Mouse (Mus musculus) adrenal gland, postnatal 14 days (tissue): ENCODE results near the gene Tmem63a. TPM values are rescaled to one million over a fixed set of nuclear protein-coding genes. Genes with fewer than 3 reads are reported as not detected.

ENCODE experiments used
- DNase-seq: peaks from one replicate; pipeline ENCODE4 v3.0.0; 2021; ENCODE audit warnings: mixed read lengths
- long read RNA-seq, 2 experiments: library from polyadenylated mRNA; stranded (forward); transcript quantifications; one replicate each; pipeline ENCODE4 v2.0.0; 2021
- total RNA-seq: library from RNA; stranded (reverse); gene quantifications from 2 replicates; pipeline ENCODE4 v1.2.3, GENCODE M21; 2021

Tmem63a gene
- 44.4 and 56.2 TPM in 2 replicates for total RNA-seq
- long read RNA-seq, experiment 1, transcript Tmem63a-201 (23 exons, 3,306 nt), result major isoform, 32 of 54 reads
- long read RNA-seq, experiment 1, partial matches to known transcripts, result 9 of 54 reads
- long read RNA-seq, experiment 1, other reads (novel, unspliced or antisense), result 13 of 54 reads
- long read RNA-seq, experiment 2, transcript Tmem63a-201 (23 exons, 3,306 nt), result major isoform, 10 of 28 reads
- long read RNA-seq, experiment 2, partial matches to known transcripts, result 10 of 28 reads
- long read RNA-seq, experiment 2, other reads (novel, unspliced or antisense), result 8 of 28 reads

DNA sequence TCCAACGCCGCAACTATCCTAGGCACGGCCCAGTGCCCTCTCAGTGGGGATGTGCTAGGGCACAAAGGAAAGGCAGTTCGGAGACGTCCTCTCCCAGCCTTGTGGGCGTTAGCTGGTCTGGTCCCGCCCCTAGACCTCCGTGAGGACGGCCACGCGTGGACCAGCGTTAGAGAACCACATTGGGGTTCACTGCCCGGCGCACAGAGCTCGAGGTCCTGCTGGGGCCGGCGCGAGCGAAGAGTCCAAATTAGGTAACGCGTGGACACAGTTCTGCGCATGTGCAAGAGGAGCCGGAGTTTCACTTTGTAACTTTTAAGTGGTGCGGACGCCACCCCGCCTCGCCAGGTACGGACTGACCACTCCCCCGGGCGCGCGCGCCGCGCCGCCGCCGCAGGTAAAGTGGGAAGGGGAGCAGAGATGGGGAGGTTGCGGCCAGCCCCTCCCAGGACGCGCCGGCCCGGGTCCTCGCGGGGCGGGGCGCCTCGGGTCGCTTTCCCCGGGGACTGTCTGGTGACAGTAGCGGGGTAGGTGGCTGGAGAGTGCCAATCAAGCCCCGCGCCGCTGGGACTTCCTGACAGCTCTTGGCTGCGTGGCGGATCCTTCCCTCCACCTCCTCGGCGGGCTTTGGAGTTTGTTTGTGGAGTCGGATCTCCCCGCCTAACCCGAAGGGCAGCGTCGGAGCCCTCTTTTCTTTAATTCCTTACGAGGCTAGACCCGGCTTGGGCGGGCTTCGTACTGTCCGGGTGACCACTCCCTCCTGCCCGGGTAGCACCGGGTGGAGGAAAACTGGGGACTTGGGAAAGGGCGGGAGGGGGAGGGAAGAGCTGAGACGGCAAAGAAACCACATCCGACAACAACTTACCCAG is at the start of gene Tmem63a:
Gene Tmem63a (plus strand): TSS at position 179 of the 866 bp plus-strand sequence.
- peak; percentile 87 for DNase-seq

DNA sequence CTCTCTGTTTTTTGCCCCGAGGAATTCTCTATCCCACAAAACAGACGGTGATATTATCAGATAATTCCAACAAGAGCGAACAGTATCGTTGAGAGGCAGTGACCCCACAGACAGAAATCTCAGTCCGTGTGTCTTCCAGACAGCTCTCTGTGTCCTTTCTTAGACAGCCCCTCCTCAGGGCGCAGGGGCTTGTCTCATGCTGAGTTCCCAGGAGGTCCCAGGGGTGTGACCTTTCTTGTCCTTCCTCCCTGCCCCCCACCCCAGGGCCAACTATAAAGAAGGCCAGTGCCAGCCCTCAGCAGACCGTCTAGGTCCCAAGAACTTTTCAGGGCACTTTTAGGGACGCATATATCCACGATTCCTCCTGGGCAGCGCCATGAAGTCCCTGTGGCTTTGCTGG is 49.3 kb upstream of the Tmem63a start, which contains the start of gene Lefty2:
Gene Lefty2 (plus strand): TSS at position 301 of the 400 bp plus-strand sequence.
- no peak for DNase-seq

DNA sequence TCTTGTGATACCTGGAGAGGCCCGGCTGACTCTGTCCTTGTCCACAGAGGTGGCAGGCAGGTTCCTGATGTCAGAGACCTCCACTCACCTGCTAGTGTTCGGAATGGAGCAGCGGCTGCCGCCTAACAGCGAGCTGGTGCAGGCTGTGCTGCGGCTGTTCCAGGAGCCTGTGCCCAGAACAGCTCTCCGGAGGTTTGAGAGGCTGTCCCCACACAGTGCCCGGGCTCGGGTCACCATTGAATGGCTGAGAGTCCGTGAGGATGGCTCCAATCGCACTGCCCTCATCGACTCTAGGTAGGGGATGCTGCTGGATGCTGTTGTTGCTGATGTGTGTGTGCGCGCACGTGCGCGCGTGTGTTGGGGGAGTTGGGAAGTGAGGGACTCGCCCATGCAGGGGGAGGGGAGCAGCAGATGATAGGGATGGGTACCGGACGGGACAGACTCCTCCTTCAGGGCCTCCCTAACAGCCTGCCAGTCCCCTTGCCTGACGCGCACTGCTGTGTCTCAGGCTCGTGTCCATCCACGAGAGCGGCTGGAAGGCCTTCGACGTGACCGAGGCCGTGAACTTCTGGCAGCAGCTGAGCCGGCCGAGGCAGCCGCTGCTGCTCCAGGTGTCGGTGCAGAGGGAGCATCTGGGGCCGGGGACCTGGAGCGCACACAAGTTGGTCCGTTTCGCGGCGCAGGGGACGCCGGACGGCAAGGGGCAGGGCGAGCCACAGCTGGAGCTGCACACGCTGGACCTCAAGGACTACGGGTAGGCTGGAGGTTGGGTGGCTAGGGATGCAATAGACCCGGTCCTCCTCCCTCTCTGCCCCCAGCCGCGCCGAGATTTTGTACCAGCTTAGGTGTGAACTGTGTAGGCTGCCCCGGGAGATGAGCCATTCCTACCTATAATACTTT is 47.8 kb upstream of the Tmem63a start:
- peak; percentile 54 for DNase-seq

DNA sequence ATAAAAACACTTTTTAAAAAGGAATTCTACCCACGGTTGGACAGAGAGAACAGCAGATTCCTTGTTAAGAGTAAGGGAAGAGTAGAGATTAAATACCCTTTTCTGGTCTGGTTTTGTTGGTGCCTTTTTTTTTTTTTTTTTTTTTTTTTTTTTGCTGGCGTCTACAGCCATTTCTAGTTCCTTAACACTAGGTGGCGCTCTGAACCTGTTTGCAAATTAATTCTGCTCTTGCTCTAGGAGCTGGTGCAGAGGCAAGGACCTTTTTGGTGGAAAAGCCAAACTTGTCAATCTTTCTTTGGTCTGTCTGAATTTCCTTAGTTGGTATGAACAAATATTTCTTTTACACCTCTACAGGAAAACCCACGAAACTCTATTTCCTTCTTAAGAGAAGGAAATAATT is 41.0 kb upstream of the Tmem63a start:
- DNase-seq, result peak; percentile 63

DNA sequence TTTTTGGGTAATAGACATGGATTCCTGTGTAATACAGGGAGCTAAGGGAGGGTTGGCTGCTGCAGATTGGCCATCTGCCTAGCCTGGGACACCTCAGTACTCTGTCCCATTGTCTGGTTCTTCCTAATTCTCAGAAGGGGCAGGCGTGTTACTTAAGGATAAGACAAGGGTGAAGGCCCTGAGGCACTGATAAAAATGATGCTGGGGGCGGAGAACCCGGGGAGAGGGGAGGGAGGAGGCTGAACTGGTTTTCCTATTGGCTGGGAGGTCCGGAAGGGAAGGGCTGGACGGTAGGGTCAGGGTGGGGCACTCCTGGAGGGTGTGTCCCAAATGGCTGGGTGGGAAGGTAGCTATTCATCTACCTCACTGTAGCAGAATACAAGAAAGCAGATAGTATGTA is 39.2 kb upstream of the Tmem63a start:
- DNase-seq, result no peak

DNA sequence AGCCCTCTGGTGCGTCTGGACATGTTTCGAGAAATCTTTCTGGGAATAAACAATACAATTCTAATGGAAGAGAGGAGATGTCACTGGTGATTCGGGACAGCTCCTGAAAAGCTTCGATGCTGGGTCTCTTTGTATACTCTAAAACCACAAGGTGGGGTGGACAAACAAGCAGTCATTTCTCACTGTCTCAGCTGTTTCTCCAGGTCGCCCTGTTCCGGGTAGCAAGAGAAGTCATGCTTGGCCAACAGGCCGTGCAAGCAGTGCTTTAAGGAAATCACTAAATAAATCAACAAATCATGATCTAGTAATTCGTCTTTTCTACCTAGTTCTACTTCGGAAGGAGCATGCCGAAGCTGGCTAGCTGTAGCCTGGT is 38.5 kb upstream of the Tmem63a start:
- DNase-seq, result no peak

DNA sequence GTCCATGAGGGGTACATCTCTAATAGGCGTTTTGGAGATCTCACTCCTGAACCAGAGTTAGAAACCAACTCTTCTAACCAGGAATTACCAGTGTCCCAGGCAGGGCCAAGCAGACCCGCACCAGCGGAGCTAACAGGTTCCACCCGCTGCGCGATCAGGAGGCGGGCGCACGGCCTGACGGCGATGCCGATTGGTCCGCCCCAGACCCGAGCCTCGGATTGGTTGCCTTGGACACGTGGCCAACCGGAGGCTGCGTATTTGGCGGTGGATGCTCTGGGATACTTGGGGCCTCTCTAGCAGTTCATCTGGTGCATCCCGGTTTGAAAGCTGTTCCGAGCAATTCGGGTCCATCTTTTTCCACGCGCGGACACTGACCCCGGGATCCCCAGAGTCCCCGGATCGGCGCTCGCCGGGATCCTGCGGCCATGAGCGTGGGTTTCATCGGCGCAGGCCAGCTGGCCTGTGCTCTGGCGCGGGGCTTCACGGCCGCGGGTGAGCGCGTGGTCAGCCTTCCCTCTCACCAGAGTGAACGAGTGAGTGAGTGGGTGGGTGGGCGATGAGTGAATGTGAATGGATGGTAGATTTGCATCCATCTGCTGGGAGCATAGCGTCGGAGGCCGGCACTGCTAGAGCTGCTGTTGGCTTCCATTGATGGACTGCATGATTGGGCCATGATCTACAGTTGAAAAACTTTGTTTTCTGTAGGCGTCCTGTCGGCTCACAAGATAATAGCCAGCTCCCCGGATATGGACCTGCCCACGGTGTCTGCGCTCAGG is 37.9 kb upstream of the Tmem63a start, which contains the start of gene Pycr2:
Gene Pycr2 (plus strand): TSS at position 255 of the 776 bp plus-strand sequence.
- peak; percentile 96 for DNase-seq

DNA sequence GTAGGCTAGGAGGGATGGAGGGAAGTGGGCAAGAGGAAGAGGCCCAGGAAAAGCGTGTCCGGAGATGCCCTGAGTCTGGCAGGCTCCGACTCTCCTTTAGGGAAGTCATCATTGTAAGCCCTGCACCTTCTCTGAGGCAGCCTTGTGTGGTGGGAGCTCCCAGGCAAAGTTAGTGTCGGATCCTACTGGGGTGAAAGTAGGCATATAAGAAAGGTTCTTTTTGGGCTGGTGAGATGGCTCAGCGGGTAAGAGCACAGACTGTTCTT is 37.4 kb upstream of the Tmem63a start:
- DNase-seq, result no peak

DNA sequence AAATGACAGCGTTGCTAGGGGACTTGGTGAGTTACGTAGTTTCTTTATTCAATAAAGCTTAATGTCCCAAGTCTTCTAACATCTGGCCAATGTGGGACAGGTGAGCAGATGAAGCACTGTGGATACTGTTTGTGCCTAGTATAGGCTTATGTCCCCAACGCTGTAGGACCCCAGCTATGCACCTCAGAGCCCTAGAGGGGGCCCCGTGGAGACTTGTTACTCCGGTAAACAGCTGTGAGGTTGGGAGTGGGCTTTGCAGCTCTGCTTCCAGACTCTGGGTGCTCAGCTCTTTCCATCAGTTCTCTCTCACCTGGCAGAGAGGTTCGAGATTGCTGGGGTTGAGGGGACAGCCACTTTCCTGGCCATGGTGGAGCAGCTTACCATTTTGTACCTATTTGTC is 36.8 kb upstream of the Tmem63a start:
- no peak for DNase-seq

DNA sequence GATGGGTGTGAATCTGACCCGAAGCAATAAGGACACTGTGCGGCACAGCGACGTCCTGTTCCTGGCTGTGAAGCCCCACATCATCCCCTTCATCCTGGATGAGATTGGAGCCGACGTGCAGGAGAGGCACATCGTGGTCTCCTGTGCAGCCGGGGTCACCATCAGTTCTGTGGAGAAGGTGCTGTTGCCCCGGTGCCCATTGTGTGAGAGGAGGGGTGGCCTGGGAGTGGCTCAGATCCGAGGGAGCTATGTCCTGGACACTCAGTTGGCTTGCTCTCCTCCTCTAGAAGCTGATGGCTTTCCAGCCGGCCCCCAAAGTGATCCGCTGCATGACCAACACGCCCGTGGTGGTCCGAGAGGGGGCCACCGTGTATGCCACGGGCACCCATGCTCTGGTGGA is 36.3 kb upstream of the Tmem63a start:
- DNase-seq, result no peak

DNA sequence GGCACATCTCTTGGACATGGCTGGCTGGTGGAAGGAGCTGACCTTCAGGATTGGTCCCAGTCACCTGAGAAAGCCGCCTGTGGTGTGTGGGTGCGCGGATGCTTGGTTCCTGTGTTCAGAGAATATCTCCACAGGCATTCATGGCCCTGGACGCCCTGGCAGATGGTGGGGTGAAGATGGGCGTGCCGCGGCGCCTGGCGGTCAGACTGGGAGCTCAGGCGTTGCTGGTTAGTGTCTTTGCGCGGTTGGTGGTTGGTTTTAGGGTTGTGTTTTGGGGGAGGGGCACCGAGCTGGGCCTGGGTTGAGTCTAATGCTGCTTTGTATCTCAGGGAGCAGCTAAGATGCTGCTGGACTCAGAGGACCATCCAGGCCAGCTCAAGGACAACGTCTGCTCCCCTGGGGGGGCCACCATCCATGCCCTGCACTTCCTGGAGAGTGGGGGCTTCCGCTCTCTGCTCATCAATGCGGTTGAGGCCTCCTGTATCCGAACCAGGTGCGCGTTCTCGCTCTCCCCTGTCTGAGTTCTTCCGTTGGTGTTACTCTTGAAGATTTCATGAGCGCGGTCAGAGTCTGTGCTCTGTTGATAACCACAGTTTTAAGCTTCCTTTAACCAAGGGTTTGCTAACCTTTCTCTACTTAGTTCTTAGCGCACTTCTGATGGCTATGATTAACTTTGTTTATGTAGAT is 35.5 kb upstream of the Tmem63a start:
- DNase-seq, result no peak

DNA sequence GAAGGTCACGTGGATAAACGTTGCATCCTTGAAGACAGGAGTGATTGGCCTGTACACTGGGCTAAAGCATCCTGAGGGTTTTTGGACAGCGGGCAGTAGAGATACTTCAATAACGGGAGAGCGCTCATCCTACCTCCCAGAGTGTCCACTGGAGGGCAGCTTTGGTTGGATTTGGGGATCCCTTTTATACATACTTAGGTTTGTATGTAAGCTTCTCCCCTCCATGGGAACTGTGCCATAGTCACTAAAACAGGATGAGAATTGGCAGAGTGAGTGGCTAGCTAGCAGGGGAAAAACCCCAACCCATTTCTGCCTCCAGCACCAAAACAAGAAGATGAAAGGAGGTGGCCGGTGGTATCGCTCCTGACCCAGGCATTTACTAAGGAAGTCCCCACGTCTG is 31.0 kb upstream of the Tmem63a start:
- DNase-seq, result peak; percentile 34

DNA sequence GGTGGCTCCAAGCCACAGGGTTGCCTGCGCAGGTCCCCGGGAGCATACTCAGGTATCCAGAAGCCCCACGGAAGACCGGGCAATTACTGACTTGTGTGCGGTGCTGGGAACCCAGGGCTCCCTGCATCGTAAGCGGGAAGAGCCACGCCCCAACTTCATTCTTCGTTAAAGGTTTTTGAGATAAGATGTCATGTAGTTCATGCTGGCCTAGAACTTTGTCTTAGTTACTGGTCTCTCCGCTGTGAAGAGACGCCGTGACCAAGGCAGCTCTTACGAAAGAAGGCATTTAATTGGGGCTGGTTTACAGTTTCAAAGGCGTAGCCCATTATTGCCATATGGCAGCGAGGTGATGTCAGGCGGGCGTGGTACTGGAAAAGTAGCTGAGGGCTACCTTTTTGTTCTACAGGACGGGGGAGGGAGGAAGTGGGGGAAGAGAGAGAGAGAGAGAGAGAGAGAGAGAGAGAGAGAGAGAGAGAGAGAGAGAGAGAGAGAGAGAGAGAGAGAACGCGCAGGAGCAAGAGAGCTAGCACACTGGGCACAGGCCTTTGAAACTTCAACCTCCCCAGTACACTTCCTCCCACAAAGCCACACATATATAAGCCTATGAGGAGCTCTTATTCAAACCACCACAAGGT is 30.4 kb upstream of the Tmem63a start:
- DNase-seq, result no peak

DNA sequence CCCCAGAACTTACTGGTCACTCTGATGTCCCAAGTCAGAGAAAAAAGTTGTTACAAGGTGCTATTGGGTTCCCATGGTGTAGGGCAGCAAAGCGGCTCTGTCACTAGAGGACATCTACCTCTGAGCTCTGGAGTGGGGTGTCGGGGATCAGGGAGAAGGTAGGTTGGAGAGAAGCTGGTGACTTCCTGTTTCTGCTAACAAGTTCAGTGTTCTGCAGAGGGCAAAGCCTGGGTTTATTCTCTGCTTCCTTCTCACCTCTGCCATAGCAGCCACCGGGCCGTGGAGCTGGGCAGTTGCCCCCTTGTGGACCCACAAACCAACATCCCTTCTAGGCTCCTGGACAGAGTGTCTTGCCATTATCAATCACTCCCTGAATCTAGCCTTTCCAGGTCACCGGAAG is 29.4 kb upstream of the Tmem63a start:
- DNase-seq, result no peak

DNA sequence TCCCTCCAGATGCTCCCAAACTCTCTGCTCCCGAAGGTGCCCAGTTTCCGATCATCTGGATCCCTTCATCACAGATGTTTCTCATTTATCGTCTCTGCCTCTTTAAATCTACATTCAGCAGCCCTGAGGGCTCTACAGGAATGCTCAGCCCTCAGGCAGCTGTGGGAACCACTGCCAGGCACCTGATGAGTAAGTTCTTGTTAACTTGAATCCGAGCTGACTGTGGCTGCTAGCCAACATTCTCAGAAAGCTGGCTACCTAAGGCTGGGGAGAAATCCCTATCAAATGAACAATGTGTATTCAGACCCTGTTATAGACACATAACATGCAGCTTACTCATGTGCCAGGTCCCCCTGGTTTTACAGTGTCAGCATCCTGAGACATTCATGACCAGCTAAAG is 28.3 kb upstream of the Tmem63a start:
- DNase-seq, result no peak

DNA sequence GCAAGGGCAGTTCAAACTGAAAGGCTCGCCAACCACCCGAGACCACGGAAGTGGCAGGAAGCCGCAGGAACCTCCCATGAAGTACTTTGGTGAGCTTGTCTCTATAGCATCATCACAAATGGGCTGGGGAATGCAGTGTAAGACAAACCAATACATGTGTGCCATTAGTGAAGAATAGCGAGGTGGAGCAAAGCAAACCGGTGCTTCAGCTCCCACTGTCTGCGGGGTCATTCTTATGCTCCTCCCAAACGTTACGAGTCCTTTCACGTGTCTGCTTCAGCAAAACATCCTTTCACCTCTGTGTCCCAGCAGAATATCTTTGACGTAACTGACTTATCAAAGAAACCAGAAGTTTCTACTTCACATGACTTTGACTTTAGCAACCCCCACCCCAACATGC is 25.7 kb upstream of the Tmem63a start:
- DNase-seq, result no peak

DNA sequence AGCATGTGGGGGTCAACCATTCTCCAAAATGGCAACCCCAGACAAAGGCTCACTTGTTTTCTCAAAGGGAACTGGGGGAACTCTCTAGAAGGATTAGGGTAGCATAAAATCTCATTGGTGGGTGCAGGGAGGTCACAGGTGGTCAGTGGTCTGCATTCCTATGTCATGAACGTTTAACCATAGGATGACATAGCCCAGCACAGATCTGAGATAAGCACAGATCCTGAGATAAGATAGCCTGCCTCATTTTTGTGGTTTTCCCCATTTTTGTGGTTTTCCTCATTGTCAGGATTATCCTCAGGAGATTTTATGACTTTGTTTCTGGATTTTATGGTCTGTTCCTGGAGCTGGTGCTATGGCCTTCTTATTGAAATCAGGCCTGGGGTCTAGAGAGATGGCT is 25.1 kb upstream of the Tmem63a start:
- no peak for DNase-seq

DNA sequence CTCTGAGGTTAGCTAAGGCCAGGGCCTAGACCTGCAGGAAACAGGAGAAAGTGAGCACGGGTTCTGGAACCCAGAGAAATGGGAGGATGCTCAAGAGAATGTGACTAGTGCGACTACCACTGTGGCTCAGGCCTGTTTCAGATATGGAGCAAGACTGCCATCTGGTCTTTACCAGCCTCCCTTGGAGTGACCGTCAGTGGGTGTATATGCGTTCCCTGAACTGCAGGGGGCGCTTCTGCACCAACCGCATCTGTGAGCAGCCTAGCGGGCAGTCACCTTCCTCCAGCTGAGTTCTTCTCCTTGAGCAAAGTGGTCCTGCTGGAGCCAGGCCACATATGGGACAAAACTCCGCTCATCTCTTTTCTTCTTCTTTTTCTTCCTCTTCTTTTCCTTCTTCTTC is 22.5 kb upstream of the Tmem63a start:
- peak; percentile 72 for DNase-seq

DNA sequence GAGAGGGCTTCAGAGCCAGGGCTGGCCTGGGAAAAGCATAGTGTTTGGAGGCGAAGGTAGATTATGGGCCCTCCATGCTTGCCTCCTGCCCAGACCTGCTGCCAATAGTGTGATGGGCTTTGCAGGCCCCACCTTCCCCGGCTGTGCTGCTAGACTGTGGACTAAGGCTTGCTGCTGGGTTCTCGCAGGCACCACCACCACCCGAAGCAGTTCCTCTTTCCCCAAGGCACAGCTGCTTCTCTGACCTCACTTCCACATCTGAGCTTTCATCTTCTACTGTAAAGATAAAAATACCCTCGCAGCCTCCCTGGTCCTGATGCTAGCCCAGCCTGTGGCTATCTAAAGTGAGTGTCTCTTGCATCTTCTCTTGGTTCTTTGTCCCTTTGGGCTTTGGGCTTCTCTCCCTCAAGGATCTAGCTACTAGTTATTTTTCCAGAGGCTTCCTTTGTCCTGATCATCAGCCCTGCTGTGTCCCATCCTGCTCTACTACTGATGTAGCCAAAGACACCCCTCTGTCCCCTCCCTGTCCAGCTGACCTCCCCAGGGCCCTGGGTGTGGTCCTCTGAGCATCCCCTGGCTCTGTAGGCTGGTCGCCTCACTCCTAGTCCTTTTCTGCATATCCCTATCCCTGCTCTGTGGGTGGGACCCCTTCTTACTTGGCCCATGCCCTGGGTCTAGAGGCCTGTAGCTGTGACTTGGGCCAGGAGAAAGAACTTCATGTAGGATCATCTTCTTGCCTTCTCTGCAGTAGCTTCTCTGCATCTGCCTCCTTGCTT is 19.7 kb upstream of the Tmem63a start:
- DNase-seq, result no peak

DNA sequence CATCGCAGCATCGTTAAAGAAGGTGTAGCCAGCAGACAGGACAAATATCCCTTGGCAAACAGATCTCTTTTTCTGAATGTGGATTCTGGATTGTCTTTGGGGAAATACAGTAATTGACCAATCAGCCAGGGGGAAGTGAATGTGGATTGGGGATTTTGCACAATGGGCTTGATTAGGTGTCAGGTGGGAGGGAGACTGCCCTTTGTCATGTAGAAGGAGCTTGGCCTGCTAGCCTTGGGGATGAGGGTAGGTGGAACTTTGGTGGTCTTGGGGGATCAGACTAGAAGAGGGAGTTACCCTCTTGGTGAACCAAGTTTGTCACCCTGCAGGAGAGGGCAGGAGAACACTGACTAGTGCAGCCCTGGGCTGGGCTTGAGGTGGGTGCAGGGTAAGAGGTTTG is 17.4 kb upstream of the Tmem63a start:
- DNase-seq, result no peak
